Mouse (Mus musculus) thymus, adult 2 months (tissue): ENCODE data around the gene H2-T22.

ENCODE experiments used
- CTCF ChIP-seq: fragments of 200-500 bp; IDR thresholded peaks from 2 replicates; pipeline ENCODE4 v1.5.1; 2012; ENCODE audit warnings: mild to moderate bottlenecking, control low read depth, low read length, moderate library complexity, borderline replicate concordance; ENCODE audit not compliant: control insufficient read depth, poor library complexity, insufficient read depth; ENCODE audit errors: extremely low read depth
- POLR2A ChIP-seq: fragments of 200-500 bp; IDR thresholded peaks from 2 replicates; pipeline ENCODE4 v1.6.1; 2012; ENCODE audit warnings: mild to moderate bottlenecking, low read length, control low read depth, moderate library complexity; ENCODE audit not compliant: control insufficient read depth, poor library complexity, insufficient read depth; ENCODE audit errors: extremely low read depth

GRCm38 (mm10) chr17:36023710-36024654 lies 18.6 kb downstream of the H2-T22 start:
- TF ChIP-seq CTCF (no peak), POLR2A (no peak)
